In the genomic region with DNA sequence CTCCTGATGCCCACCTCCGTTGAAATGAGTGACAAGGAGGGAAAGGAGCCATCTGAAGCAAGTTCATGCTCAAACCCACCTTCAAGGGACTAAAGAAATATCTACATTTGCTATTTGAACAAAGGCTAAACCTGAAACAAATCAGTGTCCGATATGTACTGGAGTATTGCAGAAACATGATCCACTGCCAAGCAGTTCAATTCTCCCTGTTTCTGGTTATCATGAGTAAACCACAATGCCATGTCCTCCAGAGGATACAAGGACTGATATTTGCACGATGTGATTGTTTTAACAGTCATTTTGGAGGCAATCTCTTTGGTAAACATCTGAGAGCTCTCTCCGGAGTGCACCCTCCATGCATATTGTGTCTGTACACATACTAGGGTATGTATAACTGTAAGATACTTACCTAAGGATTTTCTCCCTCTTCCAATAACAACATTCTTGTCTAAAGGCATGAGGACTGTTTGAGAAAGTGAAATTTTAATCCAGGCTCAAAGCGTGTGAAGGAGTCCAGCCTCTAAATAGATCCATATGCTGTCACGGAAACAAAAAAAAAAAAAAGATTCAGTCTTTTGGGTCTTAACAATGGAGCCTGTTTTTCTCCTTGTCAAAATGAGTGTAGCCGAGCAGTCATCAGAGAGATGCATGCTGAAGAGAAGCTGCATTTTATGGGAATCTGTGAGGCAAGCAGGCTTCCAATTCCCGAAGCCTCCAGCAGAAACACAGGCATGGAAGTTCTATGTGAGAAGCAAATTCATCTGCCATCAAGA, we compare ENCODE assay signal across 15 mouse cellular contexts.
A peak's percentile ranks its signal among the peaks of the same experiment; 100 is the strongest.
DNase-seq lines count a peak whose midpoint lies in the region; ATAC-seq and TF ChIP-seq lines count a peak whose summit lies in the region.
"Had no signal": no experiment of that assay in that cellular context is flagged by ENCODE, and none has a peak within 500 bp of the region (broad histone marks: within the 10 kb centered on the region; RNA-seq: fewer than 3 reads in every experiment).

No protein-coding gene starts in this region.

- H3K36me3 ChIP-seq in midbrain, embryonic 10.5 days: no peaks in the 10 kb centered on the region
- H3K36me3 ChIP-seq in midbrain, postnatal 0 days (ENCODE audit: insufficient read depth, low read length): no peaks in the 10 kb centered on the region
- H3K36me3 ChIP-seq in embryonic facial prominence, embryonic 11.5 days (replicated peaks; ENCODE audit: control insufficient read depth, insufficient read depth, low read depth, low read length): no peaks in the 10 kb centered on the region
- H3K36me3 ChIP-seq in limb, embryonic 14.5 days (ENCODE audit: control insufficient read depth, insufficient read depth, low read length): no peaks in the 10 kb centered on the region
- H3K36me3 ChIP-seq in kidney, embryonic 16.5 days (ENCODE audit: insufficient read depth, low read length): no peaks in the 10 kb centered on the region
- H3K36me3 ChIP-seq: G1E; heart, embryonic 10.5 days; hindbrain, embryonic 12.5 days had no signal

- DNase-seq in gastrocnemius, adult 18-20 months (ENCODE audit: low spot score): peak; percentile 3
- DNase-seq in gastrocnemius, postnatal 4 days (ENCODE audit: low spot score in 2 of 2): no peak
- DNase-seq in midbrain, embryonic 10.5 days (ENCODE audit: low spot score): no peak
- DNase-seq in midbrain, postnatal 0 days (ENCODE audit: low spot score): no peak
- DNase-seq in embryonic facial prominence, embryonic 11.5 days (ENCODE audit: low spot score): peak; percentile 61
- DNase-seq in limb, embryonic 14.5 days (ENCODE audit: low spot score): peak; percentile 38
- DNase-seq in cerebellum, adult 2 months: no peak
- DNase-seq: adrenal gland, postnatal 36 days; kidney, adult 11 months; kidney, postnatal 25 days; lung, adult 18-20 months had no signal

- TF ChIP-seq POLR2A in limb, embryonic 14.5 days (IDR thresholded peaks at IDR 0.05; ENCODE audit: borderline replicate concordance, extremely low read depth, insufficient read depth, insufficient read length): no peak
- no peak for TF ChIP-seq POLR2A in cerebellum, adult 2 months (IDR thresholded peaks at IDR 0.05; ENCODE audit: borderline replicate concordance, insufficient read depth, low read length)

- no peak overlapping the region for H3K4me2 ChIP-seq in midbrain, postnatal 0 days (ENCODE audit: low read depth, low read length, poor library complexity, severe bottlenecking)
- no peak overlapping the region for H3K4me2 ChIP-seq in embryonic facial prominence, embryonic 11.5 days (ENCODE audit: low read depth, low read length)
- H3K4me2 ChIP-seq in limb, embryonic 14.5 days (replicated peaks; ENCODE audit: low read depth, low read length, severe bottlenecking): no peak overlapping the region
- no peak overlapping the region for H3K4me2 ChIP-seq in kidney, embryonic 16.5 days (replicated peaks; ENCODE audit: low read depth, low read length)
- H3K4me2 ChIP-seq: hindbrain, embryonic 12.5 days had no signal

- TF ChIP-seq CTCF in midbrain, postnatal 0 days (IDR thresholded peaks at IDR 0.05): no peak
- TF ChIP-seq CTCF in cerebellum, adult 2 months (IDR thresholded peaks at IDR 0.05; ENCODE audit: borderline replicate concordance, insufficient read depth, low read depth, low read length): no peak

- no peaks in the 10 kb centered on the region for H3K27me3 ChIP-seq in midbrain, embryonic 10.5 days (ENCODE audit: low read depth, poor library complexity, severe bottlenecking)
- H3K27me3 ChIP-seq in midbrain, postnatal 0 days (ENCODE audit: insufficient read depth, low read length): no peaks in the 10 kb centered on the region
- H3K27me3 ChIP-seq in embryonic facial prominence, embryonic 11.5 days (ENCODE audit: control insufficient read depth, insufficient read depth, low read length): no peaks in the 10 kb centered on the region
- no peaks in the 10 kb centered on the region for H3K27me3 ChIP-seq in limb, embryonic 14.5 days (ENCODE audit: control insufficient read depth, insufficient read depth, low read length)
- H3K27me3 ChIP-seq in kidney, embryonic 16.5 days (ENCODE audit: insufficient read depth, low read length): no peaks in the 10 kb centered on the region
- H3K27me3 ChIP-seq in cerebellum, adult 2 months (ENCODE audit: control insufficient read depth, insufficient read depth, low read length): no peaks in the 10 kb centered on the region
- H3K27me3 ChIP-seq: hindbrain, embryonic 12.5 days had no signal

- H3K9ac ChIP-seq in midbrain, postnatal 0 days (replicated peaks; ENCODE audit: low read length, poor library complexity, severe bottlenecking): no peak overlapping the region
- H3K9ac ChIP-seq in embryonic facial prominence, embryonic 11.5 days (replicated peaks; ENCODE audit: low read length): no peak overlapping the region
- no peak overlapping the region for H3K9ac ChIP-seq in limb, embryonic 14.5 days (ENCODE audit: low read depth, low read length, severe bottlenecking)
- no peak overlapping the region for H3K9ac ChIP-seq in kidney, embryonic 16.5 days (replicated peaks; ENCODE audit: low read length)
- H3K9ac ChIP-seq: hindbrain, embryonic 12.5 days had no signal

- H3K9me3 ChIP-seq in midbrain, embryonic 10.5 days (replicated peaks): no peaks in the 10 kb centered on the region
- H3K9me3 ChIP-seq in midbrain, postnatal 0 days (ENCODE audit: low read length): no peaks in the 10 kb centered on the region
- H3K9me3 ChIP-seq in embryonic facial prominence, embryonic 11.5 days (replicated peaks; ENCODE audit: control insufficient read depth, low read length): no peaks in the 10 kb centered on the region
- no peaks in the 10 kb centered on the region for H3K9me3 ChIP-seq in limb, embryonic 14.5 days (ENCODE audit: control insufficient read depth, low read length)
- H3K9me3 ChIP-seq in kidney, embryonic 16.5 days (ENCODE audit: low read length): no peaks in the 10 kb centered on the region
- H3K9me3 ChIP-seq: heart, embryonic 10.5 days; hindbrain, embryonic 12.5 days had no signal

- WGBS in midbrain, embryonic 10.5 days: 56% methylated on average over 8 of the region's 8 CpGs
- WGBS in midbrain, postnatal 0 days: 37% methylated on average over 8 of the region's 8 CpGs
- 35% methylated on average over 8 of the region's 8 CpGs for WGBS in embryonic facial prominence, embryonic 11.5 days
- WGBS in limb, embryonic 14.5 days: 22% methylated on average over 8 of the region's 8 CpGs
- WGBS in kidney, embryonic 16.5 days: 77% methylated on average over 8 of the region's 8 CpGs
- 40% methylated on average over 8 of the region's 8 CpGs for WGBS in cerebellum, adult 2 months

- H3K27ac ChIP-seq in midbrain, embryonic 10.5 days (replicated peaks): peak overlapping the region; percentile 61; the same call in 1 of the 2 replicates
- H3K27ac ChIP-seq in midbrain, postnatal 0 days (ENCODE audit: low read depth, low read length): no peak overlapping the region; the same call in 1 of the 2 replicates
- peak overlapping the region; percentile 56; the same call in 1 of the 2 replicates for H3K27ac ChIP-seq in embryonic facial prominence, embryonic 11.5 days (replicated peaks; ENCODE audit: low read depth, low read length)
- H3K27ac ChIP-seq in limb, embryonic 14.5 days (replicated peaks; ENCODE audit: low read depth, low read length): peak overlapping the region; percentile 75
- H3K27ac ChIP-seq in kidney, embryonic 16.5 days (ENCODE audit: low read length): no peak overlapping the region
- H3K27ac ChIP-seq in cerebellum, adult 2 months (ENCODE audit: insufficient read depth, low read length): no peak overlapping the region
- H3K27ac ChIP-seq: heart, embryonic 10.5 days; hindbrain, embryonic 12.5 days had no signal

- peaks cover 21% of the 10 kb centered on the region for H3K4me1 ChIP-seq in midbrain, embryonic 10.5 days
- H3K4me1 ChIP-seq in midbrain, postnatal 0 days (ENCODE audit: insufficient read depth, low read length): no peaks in the 10 kb centered on the region
- H3K4me1 ChIP-seq in embryonic facial prominence, embryonic 11.5 days (ENCODE audit: control insufficient read depth, insufficient read depth, low read length): no peaks in the 10 kb centered on the region
- H3K4me1 ChIP-seq in limb, embryonic 14.5 days (ENCODE audit: control insufficient read depth, insufficient read depth, low read length): peaks cover 17% of the 10 kb centered on the region; the same call in 1 of the 2 replicates
- no peaks in the 10 kb centered on the region for H3K4me1 ChIP-seq in kidney, embryonic 16.5 days (ENCODE audit: insufficient read depth, low read length)
- H3K4me1 ChIP-seq in cerebellum, adult 2 months (ENCODE audit: control insufficient read depth, insufficient read depth, low read length): no peaks in the 10 kb centered on the region
- H3K4me1 ChIP-seq: heart, embryonic 10.5 days had no signal

- no peak overlapping the region for H3K4me3 ChIP-seq in midbrain, embryonic 10.5 days
- no peak overlapping the region for H3K4me3 ChIP-seq in midbrain, postnatal 0 days (ENCODE audit: low read depth, low read length)
- H3K4me3 ChIP-seq in embryonic facial prominence, embryonic 11.5 days (ENCODE audit: low read depth, low read length): no peak overlapping the region
- H3K4me3 ChIP-seq in limb, embryonic 14.5 days (replicated peaks; ENCODE audit: low read length): no peak overlapping the region
- no peak overlapping the region for H3K4me3 ChIP-seq in kidney, embryonic 16.5 days (ENCODE audit: low read length)
- H3K4me3 ChIP-seq in cerebellum, adult 2 months (replicated peaks; ENCODE audit: insufficient read depth, low read depth, low read length): no peak overlapping the region
- H3K4me3 ChIP-seq: heart, embryonic 10.5 days; hindbrain, embryonic 12.5 days had no signal

- no peak for ATAC-seq in midbrain, postnatal 0 days (ENCODE audit: low FRiP score)
- ATAC-seq in embryonic facial prominence, embryonic 11.5 days (replicated peaks; ENCODE audit: insufficient number of reproducible peaks, low FRiP score, low TSS enrichment, low read depth): no peak
- peak; percentile 65; the same call in 1 of the 2 replicates for ATAC-seq in limb, embryonic 14.5 days (ENCODE audit: low FRiP score, low read depth)
- no peak for ATAC-seq in kidney, embryonic 16.5 days (ENCODE audit: low FRiP score, low TSS enrichment)

Comparison
In these comparisons a context has a peak if more than half of its experiments do, and no peak if none do; other contexts are left out.
1. DNase-seq: peak in gastrocnemius, adult 18-20 months (single experiment), embryonic facial prominence, embryonic 11.5 days (single experiment) and limb, embryonic 14.5 days (single experiment); none in gastrocnemius, postnatal 4 days (0 of 2), midbrain, embryonic 10.5 days (single experiment), midbrain, postnatal 0 days (single experiment) and cerebellum, adult 2 months (0 of 2).
2. H3K27ac ChIP-seq: peak in midbrain, embryonic 10.5 days (single experiment), embryonic facial prominence, embryonic 11.5 days (single experiment) and limb, embryonic 14.5 days (single experiment); none in midbrain, postnatal 0 days (single experiment), kidney, embryonic 16.5 days (single experiment) and cerebellum, adult 2 months (single experiment).